Mouse (Mus musculus): ENCODE measurements around the gene Flot1.

DNA sequence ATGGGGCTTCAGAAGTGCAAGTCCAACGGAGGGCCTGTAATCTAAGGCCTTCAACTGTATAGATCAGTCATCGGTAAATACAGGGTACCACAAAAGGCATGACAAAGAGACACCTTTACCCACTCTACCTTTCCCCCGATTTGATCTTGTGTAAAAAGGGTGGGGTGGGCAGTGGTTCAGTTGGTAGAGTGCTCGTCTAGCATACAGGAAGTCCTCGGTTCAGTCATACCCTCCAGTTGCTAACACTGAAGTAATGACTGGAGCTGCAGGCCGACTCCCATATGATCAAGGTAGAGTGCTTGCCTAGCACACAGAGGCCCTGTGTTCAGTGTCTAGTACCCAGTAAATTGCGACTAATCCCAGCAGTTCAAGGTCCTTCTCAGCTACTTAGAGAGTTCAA is 9.4 kb upstream of the Flot1 start:
- TF ChIP-seq GATA1 (IDR thresholded peaks at IDR 0.05; ENCODE audit: borderline replicate concordance, low read length) (no peak), CTCF (IDR thresholded peaks at IDR 0.05; ENCODE audit: low read depth, low read length) (no peak), TAL1 (conservative IDR thresholded peaks at IDR 0.05; ENCODE audit: low read depth, low read length) (no peak), GATA2 (IDR thresholded peaks at IDR 0.05; ENCODE audit: borderline replicate concordance, low read depth, low read length) (no peak)

Data from G1E (cell line).